Mouse (Mus musculus): ENCODE measurements around the gene Skap1. TPM values are rescaled to one million over a fixed set of nuclear protein-coding genes. Genes with fewer than 3 reads are reported as not detected.

Skap1 gene
- 10 to 100 TPM in 3 of 4 experiments, 1 to 10 TPM in 1; 7.3 to 15.3 (median 11.2) TPM for total RNA-seq (2022)

DNA sequence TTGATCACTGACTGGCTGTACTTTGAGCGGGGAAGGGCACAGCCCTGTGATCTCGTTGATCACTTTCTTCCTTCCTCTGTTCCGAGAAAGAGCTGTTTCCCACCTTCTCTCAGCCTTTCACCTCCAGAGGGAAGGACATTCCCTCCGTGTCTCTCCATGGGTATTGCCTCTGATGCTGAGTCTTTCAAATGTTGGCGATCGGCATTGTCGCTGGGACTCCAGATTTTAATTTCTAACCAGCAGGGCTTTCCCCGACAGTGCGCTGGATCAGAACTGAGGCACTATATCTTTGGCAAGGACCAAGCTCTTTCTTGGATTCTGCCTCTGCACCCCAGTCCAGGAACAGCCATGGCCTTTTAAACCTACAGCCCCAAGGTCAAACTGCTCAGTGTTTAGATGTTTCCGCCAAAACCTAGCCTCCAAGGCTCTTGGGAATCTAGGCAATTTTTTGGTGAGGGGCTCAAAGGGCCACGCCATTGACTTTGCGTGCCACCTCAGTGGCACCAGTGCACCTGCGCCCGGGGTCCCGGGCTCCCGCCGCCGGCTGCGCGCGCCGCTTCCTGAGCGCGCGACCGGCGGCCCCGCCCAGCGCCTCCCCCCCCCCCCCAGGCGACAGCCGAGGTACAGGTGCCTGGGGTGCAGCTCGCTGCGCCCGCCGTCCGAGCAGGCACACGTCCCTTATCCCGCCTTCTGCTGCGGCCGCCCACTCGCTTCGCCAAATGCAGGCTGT lies at the start of gene Skap1:
Gene Skap1 (plus strand): TSS at position 608 of the 730 bp plus-strand sequence.
- DNase-seq = no peak

DNA sequence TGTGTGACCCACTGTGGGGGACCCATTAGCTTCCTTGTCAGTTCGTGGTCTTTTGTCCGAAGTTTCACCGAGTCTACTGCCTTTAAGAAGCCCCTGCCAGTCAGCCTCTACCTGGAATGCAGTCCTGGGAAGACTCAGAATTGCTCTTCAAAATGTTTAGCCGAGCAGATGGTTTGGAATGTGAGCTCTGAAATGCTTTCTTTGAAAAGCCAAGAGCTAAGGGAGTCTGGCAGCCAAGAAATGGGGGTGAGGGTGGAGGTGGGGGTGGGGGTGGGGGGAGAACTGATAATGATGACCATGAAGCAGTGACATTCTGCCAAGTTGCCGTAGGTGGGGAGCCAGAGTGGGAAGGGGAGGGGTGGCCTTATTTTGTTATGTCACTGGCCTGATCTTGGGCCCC lies 43.3 kb upstream of the Skap1 start:
- DNase-seq = no peak

- DNase-seq = no peak
Observed at GRCm38 (mm10) chr11:96421517-96422265, 42.7 kb upstream of the Skap1 start.

- DNase-seq = no peak
Observed at GRCm38 (mm10) chr11:96425193-96425592, 39.2 kb upstream of the Skap1 start.

DNA sequence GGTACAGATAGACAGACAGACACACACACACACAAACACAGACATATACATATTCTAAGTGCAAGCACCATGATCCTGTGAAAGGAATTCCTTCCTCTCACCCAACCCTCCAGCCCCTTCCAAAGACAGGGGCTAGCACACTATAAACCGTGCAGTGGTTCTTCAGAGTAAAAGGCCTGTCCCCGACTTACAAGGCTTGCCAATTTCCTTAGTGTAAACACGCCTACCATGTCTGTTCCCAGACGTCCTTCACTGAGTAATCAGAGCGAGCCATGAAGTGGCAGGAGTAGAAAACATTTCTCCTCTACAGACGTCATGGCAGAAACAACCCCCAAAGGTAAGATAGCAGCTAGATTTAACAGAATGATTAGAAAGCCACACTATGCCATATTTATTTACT lies 38.2 kb upstream of the Skap1 start:
- DNase-seq = no peak

- DNase-seq = no peak
Observed at GRCm38 (mm10) chr11:96426805-96427204, 37.6 kb upstream of the Skap1 start.

DNA sequence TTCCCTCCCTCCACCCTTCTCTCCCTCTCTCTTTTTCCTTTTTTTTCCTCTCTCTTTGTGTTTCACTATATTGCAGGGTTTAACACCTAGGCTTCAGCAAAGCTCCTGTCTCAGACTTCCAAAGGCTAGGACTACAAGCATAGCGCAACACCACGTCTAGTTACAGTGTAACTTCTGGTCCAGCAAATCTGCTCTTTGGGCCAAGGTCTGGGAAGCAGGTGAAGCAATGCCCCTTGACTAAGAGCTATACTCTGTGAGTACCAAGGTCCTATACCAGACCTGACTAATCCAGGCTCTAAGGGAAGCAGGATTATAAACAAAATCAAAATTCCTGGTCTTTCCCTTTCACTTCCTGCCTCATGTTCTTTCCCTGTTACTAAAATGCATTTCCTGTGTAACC lies 35.3 kb upstream of the Skap1 start:
- DNase-seq = no peak

DNA sequence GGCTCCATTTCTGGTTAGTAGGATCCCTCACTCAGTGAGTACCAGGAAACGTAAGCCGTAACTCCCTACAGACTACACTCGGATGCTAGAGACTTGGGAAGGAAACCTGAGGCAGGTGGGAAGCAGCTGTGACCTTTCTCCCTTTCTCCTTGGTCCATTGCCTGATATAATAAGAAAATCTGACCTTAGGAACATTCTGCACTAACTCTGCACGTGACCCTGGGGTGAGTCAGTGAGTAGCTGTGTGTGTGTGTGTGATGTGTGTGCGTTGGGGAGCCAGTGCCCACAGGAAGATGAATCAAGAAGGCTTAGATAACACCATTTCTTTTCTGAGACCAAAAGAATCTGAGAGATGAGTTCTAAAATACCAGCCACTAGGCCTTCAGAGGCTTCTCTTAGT lies 34.5 kb upstream of the Skap1 start:
- peak; percentile 57 for DNase-seq

DNA sequence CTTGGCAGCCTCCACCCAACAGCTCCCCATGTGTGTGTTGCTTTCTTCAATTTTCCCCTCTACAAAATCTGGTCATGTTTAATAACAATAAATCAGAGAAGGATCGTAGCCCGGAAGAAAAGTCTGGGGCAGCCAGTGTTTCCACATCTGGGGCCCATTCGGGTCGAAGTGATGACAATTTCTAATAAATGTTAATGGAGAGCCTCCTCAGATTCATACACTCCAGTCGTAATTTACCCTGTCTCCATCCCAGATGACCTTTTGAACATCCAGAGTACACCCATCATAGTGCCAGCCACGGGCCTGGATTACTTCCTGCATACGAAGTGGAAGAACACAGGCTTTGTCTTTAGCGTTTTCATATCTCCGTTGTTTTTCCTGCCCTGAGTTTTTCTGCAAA lies 32.5 kb upstream of the Skap1 start:
- no peak for DNase-seq

- no peak for DNase-seq
Observed at GRCm38 (mm10) chr11:96434888-96435287, 29.5 kb upstream of the Skap1 start.

DNA sequence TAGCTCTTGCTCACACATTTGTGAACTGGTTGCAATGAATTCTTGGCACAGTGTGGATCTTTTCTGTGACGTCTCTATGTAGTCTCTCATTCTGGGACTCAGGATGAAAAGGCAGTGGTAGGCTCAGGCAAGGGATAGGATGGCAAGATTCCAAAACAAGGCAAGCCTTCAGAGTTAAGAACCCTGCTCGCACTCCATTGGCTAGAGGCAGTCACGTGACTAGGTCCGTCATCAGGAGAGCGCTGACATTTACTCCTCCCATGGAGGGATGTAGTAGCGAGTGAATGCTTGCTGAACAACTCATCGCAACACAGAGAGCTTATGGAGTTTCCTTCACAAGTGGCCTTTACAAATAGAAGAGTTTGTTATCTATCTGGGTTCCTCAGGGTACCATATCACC lies 27.9 kb upstream of the Skap1 start:
- no peak for DNase-seq

GRCm38 (mm10) chr11:96438787-96439186 lies 25.6 kb upstream of the Skap1 start:
- DNase-seq = peak; percentile 29

DNA sequence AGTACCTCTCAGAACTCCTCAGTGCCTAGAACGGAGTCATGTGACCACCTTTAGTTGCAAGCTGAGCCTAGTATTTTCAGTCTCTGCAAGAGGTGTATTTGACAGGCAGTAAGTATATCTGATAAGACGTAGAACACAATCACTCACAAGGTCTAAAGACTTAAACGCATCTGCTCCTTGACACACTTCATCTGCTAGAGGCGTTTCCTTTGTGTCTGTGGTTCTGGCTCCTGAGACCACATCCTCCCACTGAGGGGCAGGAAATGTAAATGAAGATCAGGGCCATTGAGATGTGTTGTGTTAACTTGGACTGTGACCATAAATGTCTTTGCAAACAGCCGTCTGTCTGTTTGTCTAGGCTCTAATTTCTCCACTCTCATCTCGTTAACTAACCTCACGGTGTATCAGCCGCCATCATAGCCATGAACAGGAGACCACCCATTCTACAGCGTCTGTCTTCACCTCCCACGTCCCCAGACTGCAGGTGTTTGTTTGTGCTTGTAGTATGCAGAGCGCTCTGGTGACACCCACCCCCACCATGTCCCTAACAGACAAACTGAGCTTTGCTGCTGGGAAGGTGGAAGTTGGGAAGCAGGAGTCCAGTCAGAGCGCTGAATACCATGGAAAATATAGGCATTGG lies 22.7 kb upstream of the Skap1 start:
- DNase-seq = no peak

- no peak for DNase-seq
Observed at GRCm38 (mm10) chr11:96442468-96442867, 21.9 kb upstream of the Skap1 start.

DNA sequence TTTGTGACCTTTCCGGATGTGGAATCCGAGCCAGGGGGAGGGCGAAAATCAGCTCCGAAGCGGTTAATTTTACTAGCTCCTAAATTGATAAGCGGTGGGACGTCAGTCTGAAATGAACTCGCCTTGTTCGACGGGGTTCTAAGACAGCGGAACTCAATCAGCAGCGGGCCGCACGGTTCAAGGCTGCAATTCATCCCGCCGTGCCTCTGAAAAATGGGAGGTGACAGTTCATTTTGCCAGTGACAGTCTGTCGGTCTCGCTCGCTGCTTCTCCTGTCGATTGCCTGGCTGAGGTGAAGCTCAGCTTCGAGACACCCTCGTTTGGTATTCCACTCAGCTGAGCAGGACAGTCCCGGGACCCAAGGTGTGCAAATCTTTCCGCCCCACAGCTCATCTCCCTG lies 16.5 kb upstream of the Skap1 start:
- DNase-seq = no peak

GRCm38 (mm10) chr11:96455111-96455510 lies 9.3 kb upstream of the Skap1 start:
- no peak for DNase-seq

DNA sequence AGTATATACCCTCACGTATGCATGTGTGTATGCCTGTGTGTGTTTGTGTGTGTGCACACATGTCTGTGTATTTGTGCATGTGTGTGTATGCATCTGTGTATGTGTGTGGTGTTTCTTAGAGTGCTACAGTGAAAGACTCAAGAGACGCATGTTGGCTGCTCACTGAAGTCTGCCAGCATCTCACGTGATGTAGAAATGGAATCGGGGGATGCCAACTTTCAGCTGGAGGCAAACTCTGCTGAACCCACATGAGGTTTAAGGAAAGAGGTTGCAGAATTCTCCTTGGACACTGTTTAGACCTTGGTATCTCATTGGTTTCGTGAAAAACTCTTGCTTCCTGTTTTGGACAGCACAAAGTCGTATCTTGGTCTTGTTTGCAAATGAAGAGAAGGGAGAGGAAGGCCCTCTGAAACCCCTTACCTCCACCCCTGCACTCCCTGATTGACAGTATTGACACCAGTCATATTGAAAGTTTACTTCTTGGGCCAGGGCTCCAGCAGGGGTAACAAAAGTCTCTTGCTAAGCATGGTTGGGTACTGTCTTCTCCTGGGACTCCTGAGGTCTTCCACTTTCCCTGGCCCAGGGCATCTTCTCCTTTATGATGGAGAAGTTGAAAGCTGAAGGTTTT lies 8.6 kb upstream of the Skap1 start:
- DNase-seq = no peak

DNA sequence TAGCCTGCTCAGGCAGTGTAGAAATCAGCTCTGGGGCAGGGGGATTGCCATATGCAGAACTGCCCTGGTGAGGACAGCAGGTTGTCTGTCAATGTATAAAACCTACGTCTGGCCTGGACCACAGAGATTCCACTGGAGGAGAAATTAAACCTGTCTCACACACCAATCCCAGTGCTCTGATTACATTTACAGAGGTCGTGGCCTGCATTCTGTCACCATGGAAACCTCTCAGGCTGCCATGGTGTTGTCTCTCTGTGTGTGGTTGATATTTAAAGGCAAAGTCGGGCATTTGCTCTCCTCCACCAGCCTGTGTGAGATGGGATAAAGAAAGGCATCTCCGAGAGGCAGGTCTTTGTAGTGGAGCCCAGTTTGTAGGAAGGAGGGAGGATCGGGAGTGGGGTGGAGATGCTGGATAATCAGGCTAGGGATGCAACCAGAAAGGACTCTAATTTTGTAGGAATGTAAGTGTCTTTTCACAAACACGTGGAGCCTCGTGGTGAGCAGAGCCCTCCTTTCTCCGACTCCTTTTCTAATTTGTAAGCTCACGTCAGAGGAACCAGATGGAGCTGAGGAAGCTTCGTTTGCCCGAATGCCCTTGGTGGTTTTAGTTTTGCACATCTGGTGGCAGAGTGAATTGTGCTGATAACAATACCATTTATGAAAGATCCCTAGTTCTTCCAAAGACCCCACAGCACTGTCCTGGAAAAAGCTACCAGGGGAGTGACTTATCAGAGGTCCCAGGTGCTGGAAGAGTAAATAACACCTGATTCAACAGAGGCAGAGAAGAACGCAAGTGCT lies 7.7 kb upstream of the Skap1 start:
- DNase-seq = no peak

DNA sequence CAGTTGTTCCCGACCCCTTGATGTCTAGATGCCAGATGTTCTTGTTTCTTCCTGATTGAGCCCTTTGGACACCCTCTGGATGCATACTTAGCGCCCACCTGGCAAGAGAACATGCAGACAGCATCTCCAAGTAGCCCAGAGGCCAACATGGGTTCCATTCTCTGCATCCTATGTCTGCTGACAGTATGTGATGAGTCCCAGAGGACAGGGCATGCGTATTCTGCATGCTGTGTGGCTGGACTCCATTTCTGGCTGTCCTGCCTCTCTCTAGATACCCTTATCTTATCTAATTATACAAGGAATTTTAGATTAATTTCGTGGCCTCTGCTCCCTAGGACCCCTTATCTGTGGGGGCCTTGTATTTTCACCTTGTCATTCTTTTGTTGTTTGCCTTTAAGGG lies 2.6 kb upstream of the Skap1 start:
- DNase-seq = no peak

DNA sequence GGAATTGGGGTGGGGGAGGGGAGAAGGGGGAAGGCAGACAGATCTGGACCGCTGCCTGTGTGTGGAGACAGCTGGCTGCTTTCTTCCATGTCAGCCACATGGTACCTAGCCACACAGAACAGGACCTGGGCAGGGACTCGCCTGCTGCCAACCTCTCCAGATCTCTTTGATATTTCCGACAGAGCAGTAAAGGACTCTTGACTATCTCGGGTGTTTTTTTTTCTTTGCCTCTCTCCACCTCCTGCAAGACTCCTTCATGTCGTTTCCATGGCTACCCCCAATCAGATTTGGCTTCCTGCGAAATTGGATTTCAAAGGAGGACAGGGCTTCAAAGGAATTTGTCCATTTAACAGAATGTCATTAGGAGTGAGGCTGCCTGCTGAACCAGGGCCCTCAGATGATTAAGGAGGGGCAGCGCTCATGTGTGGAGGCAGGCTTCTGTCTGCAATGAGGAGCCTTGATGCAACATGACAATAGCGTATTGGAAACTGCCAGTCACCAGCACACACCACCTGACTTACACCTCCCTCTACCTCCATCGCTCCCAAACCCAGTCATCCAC lies 2.1 kb upstream of the Skap1 start:
- no peak for DNase-seq

DNA sequence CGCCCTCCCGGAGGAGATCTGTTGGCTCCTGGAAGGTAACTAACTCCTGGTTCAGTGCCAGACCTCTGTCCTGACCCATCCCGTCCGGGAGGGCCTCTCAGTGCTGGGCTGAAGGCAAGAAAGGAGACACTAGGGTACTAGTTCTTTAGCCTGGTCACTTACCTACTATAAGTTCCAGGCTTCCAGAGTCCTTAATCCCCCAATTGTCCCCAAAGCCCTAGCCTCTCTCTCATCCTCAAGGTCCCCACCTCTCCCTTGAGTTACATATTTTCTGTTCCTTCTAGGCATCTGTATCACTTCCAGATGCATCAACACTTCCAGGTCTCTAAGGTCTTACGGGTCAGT lies 295 bp downstream of the Skap1 start:
- DNase-seq = no peak

DNA sequence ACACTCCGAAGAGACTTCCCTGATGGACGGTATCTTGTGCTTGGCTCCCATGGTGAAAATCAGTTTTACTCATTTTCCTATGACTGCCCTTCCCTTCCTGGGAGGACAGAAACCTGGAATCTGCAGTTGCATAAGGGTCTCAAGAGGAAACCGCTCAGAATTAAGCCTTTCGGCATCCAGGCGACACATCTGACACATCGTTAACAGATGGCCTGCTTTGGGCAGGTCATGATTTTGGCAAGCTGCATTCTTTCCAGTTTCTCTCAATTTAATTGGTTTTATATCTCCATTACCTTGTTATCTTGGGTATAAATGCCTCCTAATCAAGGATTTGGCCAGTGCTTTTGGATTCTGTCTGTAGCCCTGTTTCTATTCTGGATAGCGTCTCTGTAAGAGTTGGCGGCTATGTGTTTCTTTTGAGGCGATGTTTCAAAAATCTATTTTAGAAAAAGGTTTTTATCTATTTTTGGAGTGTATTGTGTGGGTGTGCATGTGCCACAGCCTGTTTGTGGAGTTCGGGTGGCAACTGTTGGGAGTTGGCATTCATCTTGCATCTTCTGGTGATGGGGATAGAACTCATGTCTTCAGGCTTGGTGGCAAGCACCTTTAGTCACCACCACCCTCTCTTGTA lies 1.1 kb downstream of the Skap1 start:
- no peak for DNase-seq
